Mouse (Mus musculus): ENCODE results near the gene 2200002J24Rik.
"Not testable (repeated sequence)": the region's sequence is repeated elsewhere in the genome, so short reads cannot be mapped to it uniquely, and the experiment has no call there.

2200002J24Rik gene

DNA sequence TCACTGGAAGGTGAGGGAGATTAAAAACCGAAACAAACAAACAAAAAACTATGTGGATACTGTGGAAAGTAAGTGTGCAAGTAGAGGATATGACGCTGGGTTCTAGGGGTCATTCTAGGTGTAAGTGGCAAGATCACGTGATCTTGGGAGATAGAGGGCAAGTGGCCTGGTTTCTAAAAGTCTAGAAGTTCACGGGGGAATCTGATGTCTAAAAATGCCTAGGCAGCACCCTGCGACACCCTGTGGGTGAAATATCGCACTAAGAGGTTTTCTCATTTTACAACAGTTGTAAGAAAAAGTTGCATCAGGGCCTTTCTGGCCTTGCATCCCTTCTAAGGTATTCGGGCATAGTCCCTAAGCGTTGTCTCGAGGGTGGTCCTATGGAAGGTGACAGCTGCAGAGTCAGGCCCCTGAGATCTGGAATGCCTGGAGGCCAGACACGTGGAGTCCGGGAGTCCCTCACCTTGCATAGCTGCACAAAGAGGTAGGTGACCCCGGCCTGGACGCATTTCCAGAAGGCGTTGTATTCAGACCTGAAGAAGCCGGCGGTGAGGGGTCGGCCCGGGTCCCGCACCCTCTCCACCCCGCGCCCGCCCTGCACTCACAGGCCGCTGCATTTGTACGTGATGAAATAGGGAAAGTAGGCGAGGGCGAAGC is 30.1 kb downstream of the 2200002J24Rik start:
- DNase-seq (ENCODE audit: low spot score in 2 of 2), result peak in 1 of 2 experiments; percentile 17

DNA sequence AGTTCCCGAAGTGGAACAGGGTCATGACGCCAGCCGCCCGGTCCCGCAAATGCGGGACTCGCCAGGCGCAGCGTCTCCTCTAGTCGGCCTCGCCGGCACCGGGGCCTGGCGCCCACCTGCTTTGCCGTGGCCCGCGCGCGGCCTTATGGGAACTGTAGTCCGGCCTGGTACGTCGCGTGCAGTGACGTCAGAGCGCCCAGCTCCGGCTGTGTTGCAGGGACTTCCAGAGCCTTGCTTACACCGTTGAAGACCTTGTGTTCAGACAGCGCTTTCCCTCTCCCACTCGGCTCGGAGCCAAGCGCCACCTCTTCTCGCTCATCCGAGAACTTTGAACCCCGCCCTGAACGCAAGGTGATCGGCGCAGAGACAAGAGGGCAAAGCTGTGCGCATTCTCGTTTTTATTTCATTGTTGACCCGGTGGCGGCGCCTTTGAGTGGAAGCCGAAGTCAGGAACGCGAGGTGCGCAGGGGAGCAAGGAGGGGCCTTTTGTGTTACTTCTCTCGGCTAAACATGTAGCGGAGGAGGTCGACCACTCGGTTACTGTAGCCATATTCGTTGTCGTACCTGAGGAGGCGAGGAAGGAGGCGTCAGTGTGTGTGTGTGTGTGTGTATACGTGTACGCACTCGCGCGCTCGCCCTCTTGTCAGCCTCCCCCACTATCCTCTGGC is 30.8 kb downstream of the 2200002J24Rik start, which contains the start of gene Tmem147:
Gene Tmem147, minus strand, starts transcription at position 145 of the 668 bp plus-strand sequence.
- DNase-seq (ENCODE audit: low spot score in 2 of 2), result peak; percentile 93 to 95

DNA sequence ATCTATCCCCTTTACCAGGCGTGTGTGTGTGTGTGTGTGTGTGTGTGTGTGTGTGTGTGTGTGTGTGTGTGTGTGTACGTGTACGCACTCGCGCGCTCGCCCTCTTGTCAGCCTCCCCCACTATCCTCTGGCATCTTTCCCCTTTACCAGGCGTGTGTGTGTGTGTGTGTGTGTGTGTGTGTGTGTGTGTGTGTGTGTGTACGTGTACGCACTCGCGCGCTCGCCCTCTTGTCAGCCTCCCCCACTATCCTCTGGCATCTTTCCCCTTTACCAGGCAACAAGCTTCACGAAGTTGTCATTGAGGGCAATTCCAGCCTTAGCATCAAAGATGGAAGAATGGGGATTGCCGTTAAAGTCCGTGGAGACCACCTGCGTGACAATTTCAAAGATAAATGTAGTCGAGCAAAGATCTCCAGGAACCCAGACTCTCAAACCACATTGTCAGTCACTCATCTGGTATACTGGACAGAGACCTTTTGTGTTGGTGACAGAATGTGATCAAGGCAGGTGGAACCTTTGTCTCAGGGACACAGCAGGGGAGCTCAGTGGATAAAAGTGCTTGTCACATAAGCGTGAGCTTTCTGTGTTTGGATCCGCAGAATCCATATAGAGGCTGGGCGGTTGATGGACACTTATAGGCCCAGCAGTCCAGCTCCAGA is 31.5 kb downstream of the 2200002J24Rik start:
- not testable (repeated sequence) for DNase-seq (ENCODE audit: low spot score in 2 of 2)

DNA sequence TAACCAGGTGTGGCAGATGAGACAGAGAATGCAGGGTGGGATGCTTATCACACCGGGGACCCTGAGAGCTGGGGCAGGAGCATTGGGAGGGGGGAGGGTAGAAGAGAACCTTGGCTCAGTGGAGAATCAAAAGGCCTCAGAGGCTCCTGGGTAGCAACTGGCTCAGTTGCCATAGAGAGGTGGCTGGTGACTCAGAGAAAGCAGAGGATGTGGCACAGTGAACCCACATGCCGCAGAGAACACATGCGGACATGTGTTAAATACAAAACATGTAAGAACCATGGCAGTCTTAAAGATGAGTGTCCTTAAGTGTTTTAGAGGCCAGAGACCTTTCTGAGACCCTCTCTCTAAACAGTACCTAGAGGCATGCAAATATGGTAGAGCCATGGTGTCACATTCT is 37.5 kb downstream of the 2200002J24Rik start:
- no peak for DNase-seq (ENCODE audit: low spot score in 2 of 2)

DNA sequence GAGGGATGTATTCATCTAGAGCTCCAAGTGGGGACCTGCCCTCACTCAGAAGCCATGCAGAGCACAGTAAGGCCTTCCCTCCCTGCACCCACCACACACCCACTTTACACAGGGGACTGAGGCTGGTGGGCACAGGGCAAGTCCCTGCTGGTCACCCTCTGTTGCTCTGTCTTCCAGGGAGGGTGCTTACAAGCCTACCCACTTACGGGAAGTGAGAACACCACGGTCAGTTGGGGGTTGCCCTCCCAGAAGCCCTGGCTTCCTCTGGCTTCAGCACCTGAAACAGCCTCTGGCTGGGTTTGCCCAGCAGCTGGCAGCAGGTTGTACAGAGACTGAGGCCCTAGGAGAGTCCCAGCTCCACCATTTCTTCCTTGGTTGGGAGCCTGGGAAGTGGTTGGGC is 43.8 kb downstream of the 2200002J24Rik start:
- DNase-seq (ENCODE audit: low spot score in 2 of 2), result not testable (repeated sequence)

DNA sequence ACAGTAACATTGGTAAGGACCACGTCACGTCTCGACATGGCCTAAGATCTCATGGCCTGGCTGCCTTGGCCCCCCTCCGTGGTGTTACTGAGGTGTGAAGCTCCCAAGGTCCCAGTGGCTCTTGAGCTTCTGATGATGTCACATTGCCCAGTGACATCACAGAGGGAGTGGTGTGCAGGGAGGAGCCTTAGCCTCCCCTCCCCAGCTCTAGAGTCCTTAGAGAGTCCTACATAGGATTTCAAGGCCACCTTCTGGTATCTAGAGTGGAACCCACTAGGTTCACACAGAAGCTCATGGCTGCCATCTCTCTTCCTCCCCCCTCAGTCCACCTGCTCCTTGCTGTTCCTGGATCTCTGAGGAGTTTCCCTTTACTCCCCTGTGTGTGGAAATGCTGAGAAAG is 44.9 kb downstream of the 2200002J24Rik start, which contains the start of gene Gapdhs:
Gene Gapdhs, minus strand, starts transcription at position 65 of the 400 bp plus-strand sequence.
- not testable (repeated sequence) for DNase-seq (ENCODE audit: low spot score in 2 of 2)

DNA sequence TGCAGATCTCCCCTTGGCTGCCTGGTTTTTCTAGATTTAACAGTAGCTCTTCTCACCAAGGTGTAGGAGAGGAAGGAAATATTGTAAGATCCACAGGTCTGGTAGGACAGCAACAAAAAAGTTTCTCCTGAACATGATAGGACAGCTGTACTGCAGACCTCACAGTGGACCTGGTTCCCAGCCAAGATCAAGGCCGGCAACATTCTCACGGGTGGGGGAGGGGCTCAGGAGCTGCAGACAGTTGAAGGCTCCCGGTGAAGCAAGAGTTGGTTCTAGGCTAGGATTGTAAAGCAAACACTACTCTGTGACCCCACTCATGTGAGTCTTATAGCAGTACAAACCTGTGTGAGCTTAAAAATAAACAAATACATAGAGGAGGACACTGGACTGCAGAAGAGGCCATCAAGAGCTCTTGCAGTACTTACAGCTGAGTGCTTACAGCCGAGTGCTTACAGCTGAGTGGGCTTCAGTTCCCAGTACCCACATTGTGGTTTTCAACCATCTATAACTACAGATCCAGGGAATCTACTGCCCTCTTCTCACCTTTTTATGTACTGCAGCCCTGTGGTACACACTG is 45.4 kb downstream of the 2200002J24Rik start:
- DNase-seq (ENCODE audit: low spot score in 2 of 2), result no peak

DNA sequence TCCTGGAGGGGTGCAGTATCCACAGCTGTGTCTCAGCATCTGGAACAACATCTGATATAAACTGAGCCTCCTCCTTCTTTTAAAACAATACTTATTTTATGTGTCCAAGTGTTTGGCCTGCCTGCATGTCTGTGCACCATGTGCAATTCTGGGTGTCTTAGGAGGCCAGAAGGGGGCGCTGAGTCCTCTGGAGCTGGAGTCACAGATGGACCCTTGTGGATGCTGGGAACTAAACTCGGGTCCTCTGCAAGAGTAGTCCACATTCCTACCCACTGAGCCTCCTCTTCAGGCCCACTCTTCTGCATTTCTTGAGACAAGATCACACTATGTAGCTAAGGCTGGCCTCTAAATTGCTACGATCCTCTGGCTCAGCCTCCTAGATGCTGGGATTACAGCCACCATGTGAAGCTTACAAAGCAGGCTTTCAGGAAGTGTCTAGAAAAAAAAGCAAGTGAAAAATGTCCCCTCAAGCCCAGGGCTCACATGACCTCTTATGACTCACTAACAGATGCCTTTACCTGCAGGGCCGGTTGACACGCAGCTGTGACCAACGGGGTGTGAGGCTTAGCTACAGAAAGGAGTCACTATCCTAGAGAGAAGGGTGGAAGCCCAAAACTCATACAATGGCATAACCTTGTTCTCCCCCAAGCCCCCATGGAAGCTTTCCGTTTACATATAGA is 48.9 kb downstream of the 2200002J24Rik start:
- DNase-seq (ENCODE audit: low spot score in 2 of 2), result no peak

All from frontal cortex, postnatal 25 days (tissue).